Mouse (Mus musculus): Measurements from ENCODE around the gene Ptpn1. TPM values are rescaled to one million over a fixed set of nuclear protein-coding genes. Genes with fewer than 3 reads are reported as not detected.

Gene Ptpn1
- total RNA-seq (2021): 10 to 100 TPM; 50.7 to 55.3 TPM

- intact Hi-C loops (cut with DNase I): no loop called here
- peak; percentile 97 to 99 for DNase-seq (ENCODE audit: low spot score in 2 of 2)
Measured at GRCm38 (mm10) chr2:167931985-167932726, at the start of gene Ptpn1. Gene Ptpn1 (plus strand): TSS chr2:167932057.

- intact Hi-C loops (cut with DNase I): no loop called here
- DNase-seq (ENCODE audit: low spot score in 2 of 2): no peak
Measured at GRCm38 (mm10) chr2:167886485-167886884, 45.4 kb upstream of the Ptpn1 start.

GRCm38 (mm10) chr2:167887516-167888347 lies 44.1 kb upstream of the Ptpn1 start:
- intact Hi-C loops (cut with DNase I): no loop called here
- no peak for DNase-seq (ENCODE audit: low spot score in 2 of 2)

- intact Hi-C loops (cut with DNase I): no loop called here
Measured at GRCm38 (mm10) chr2:167888834-167889233, 43.0 kb upstream of the Ptpn1 start.

GRCm38 (mm10) chr2:167889886-167890285 lies 42.0 kb upstream of the Ptpn1 start:
- no peak for DNase-seq (ENCODE audit: low spot score in 2 of 2)
- intact Hi-C loops (cut with DNase I): loop anchor here (10.0 kb wide), 1 partner anchor 355 kb away; the partner anchor contains the start of gene Snai1

More at GRCm38 (mm10) chr2:167888834-167889233, 43.0 kb upstream of the Ptpn1 start:
- DNase-seq (ENCODE audit: low spot score in 2 of 2): no peak

- intact Hi-C loops (cut with DNase I): loop anchor here (10.0 kb wide), 1 partner anchor 357 kb away; the partner anchor contains the start of gene Snai1
- peak; percentile 37 to 54 for DNase-seq (ENCODE audit: low spot score in 2 of 2)
Measured at GRCm38 (mm10) chr2:167891908-167892307, 39.9 kb upstream of the Ptpn1 start.

GRCm38 (mm10) chr2:167893680-167894079 lies 38.2 kb upstream of the Ptpn1 start:
- intact Hi-C loops (cut with DNase I): loop anchor here (10.0 kb wide), 1 partner anchor 359 kb away; the partner anchor contains the start of gene Snai1
- DNase-seq (ENCODE audit: low spot score in 2 of 2): no peak

GRCm38 (mm10) chr2:167894948-167895372 lies 36.9 kb upstream of the Ptpn1 start:
- intact Hi-C loops (cut with DNase I): loop anchor here (1.0 to 10.0 kb wide), 2 partner anchors 210 to 360 kb away; partner anchors contain the start of gene Snai1

GRCm38 (mm10) chr2:167897896-167898295 lies 34.0 kb upstream of the Ptpn1 start:
- DNase-seq (ENCODE audit: low spot score in 2 of 2): no peak
- intact Hi-C loops (cut with DNase I): loop anchor here (10.0 kb wide), 1 partner anchor 363 kb away; the partner anchor contains the start of gene Snai1

More at GRCm38 (mm10) chr2:167894948-167895372, 36.9 kb upstream of the Ptpn1 start:
- DNase-seq (ENCODE audit: low spot score in 2 of 2): peak; percentile 84 to 86

GRCm38 (mm10) chr2:167899989-167900421 lies 31.9 kb upstream of the Ptpn1 start:
- intact Hi-C loops (cut with DNase I): loop anchor here (10.0 kb wide), 1 partner anchor 365 kb away; the partner anchor contains the start of gene Snai1
- DNase-seq (ENCODE audit: low spot score in 2 of 2): no peak

- intact Hi-C loops (cut with DNase I): no loop called here
- DNase-seq (ENCODE audit: low spot score in 2 of 2): no peak
Measured at GRCm38 (mm10) chr2:167902116-167902703, 29.6 kb upstream of the Ptpn1 start.

GRCm38 (mm10) chr2:167903242-167903952 lies 28.5 kb upstream of the Ptpn1 start:
- intact Hi-C loops (cut with DNase I): no loop called here
- no peak for DNase-seq (ENCODE audit: low spot score in 2 of 2)

GRCm38 (mm10) chr2:167904621-167905367 lies 27.1 kb upstream of the Ptpn1 start:
- DNase-seq (ENCODE audit: low spot score in 2 of 2): no peak
- intact Hi-C loops (cut with DNase I): no loop called here

GRCm38 (mm10) chr2:167905561-167905960 lies 26.3 kb upstream of the Ptpn1 start:
- no peak for DNase-seq (ENCODE audit: low spot score in 2 of 2)
- intact Hi-C loops (cut with DNase I): no loop called here

GRCm38 (mm10) chr2:167906729-167907128 lies 25.1 kb upstream of the Ptpn1 start:
- intact Hi-C loops (cut with DNase I): no loop called here

GRCm38 (mm10) chr2:167909531-167910177 lies 22.2 kb upstream of the Ptpn1 start:
- intact Hi-C loops (cut with DNase I): no loop called here
- no peak for DNase-seq (ENCODE audit: low spot score in 2 of 2)

More at GRCm38 (mm10) chr2:167906729-167907128, 25.1 kb upstream of the Ptpn1 start:
- DNase-seq (ENCODE audit: low spot score in 2 of 2): no peak

- intact Hi-C loops (cut with DNase I): no loop called here
- DNase-seq (ENCODE audit: low spot score in 2 of 2): no peak
Measured at GRCm38 (mm10) chr2:167910178-167910540, 21.7 kb upstream of the Ptpn1 start.

- intact Hi-C loops (cut with DNase I): no loop called here
- DNase-seq (ENCODE audit: low spot score in 2 of 2): no peak
Measured at GRCm38 (mm10) chr2:167911511-167911910, 20.3 kb upstream of the Ptpn1 start.

Measured in left cerebral cortex, postnatal 36 days (tissue).